Mouse (Mus musculus) ES-E14 (cell line): ENCODE data around the gene Baiap2l1.

ENCODE experiments used
- CHD2 ChIP-seq: IDR thresholded peaks from 2 replicates; pipeline ENCODE4 v1.6.1; 2014; ENCODE audit warnings: mild to moderate bottlenecking, low read depth, low read length, inconsistent platforms
- HCFC1 ChIP-seq: IDR thresholded peaks from 2 replicates; pipeline ENCODE4 v1.6.1; 2012; ENCODE audit warnings: low read length, inconsistent platforms, borderline replicate concordance; ENCODE audit not compliant: insufficient read depth
- MAFK ChIP-seq: IDR thresholded peaks from 2 replicates; pipeline ENCODE4 v1.6.1; 2014; ENCODE audit warnings: mild to moderate bottlenecking, low read depth, low read length, inconsistent platforms; ENCODE audit not compliant: insufficient read depth
- ZC3H11A ChIP-seq: IDR thresholded peaks from 2 replicates; pipeline ENCODE4 v1.6.1; 2012; ENCODE audit warnings: low read depth, mild to moderate bottlenecking, inconsistent platforms, low read length, borderline replicate concordance
- ZNF384 ChIP-seq: IDR thresholded peaks from 2 replicates; pipeline ENCODE4 v1.6.1; 2012; ENCODE audit warnings: low read depth, low read length, inconsistent platforms

- TF ChIP-seq ZNF384 (no peak), HCFC1 (no peak), MAFK (no peak), ZC3H11A (no peak), CHD2 (no peak)
These were observed 94.8 kb downstream of the Baiap2l1 start for GRCm38 (mm10) chr5:144263082-144263481.
